Mouse (Mus musculus) kidney, postnatal 0 days (tissue): ENCODE results near the gene Gm37240. TPM values are rescaled to one million over a fixed set of nuclear protein-coding genes. Genes with fewer than 3 reads are reported as not detected.
A peak's percentile ranks its signal among the peaks of the same experiment; 100 is the strongest.

Experiments
- ATAC-seq: fragments of 200-750 bp; cut with Nextera tagmentation; replicated peaks from 2 replicates; pipeline ENCODE4 v1.8.0; 2017; ENCODE audit warnings: low read depth, moderate number of reproducible peaks, moderate TSS enrichment, moderate library complexity; ENCODE audit not compliant: low FRiP score
- DNase-seq: peaks from one replicate; pipeline ENCODE4 v3.0.0-alpha.2; 2016; ENCODE audit warnings: low spot score
- H3K27ac ChIP-seq: fragments of 300-500 bp; sonication (generic); 2 replicates; pipeline ENCODE4 v1.5.1; 2014; ENCODE audit warnings: mild to moderate bottlenecking
- H3K27me3 ChIP-seq: fragments of 300-500 bp; sonication (generic); 2 replicates; pipeline ENCODE4 v1.6.1; 2014; ENCODE audit warnings: low read length, mixed read lengths; ENCODE audit not compliant: insufficient read depth
- H3K36me3 ChIP-seq: fragments of 300-500 bp; sonication (generic); 2 replicates; pipeline ENCODE4 v1.6.1; 2014; ENCODE audit warnings: low read length, mixed read lengths; ENCODE audit not compliant: insufficient read depth
- H3K4me1 ChIP-seq: fragments of 300-500 bp; sonication (generic); replicated peaks from 2 replicates; pipeline ENCODE4 v1.6.1; 2014; ENCODE audit warnings: antibody characterized with exemption, low read length, mixed read lengths; ENCODE audit not compliant: insufficient read depth
- H3K4me2 ChIP-seq: fragments of 300-500 bp; sonication (generic); 2 replicates; pipeline ENCODE4 v1.6.1; 2014; ENCODE audit warnings: mild to moderate bottlenecking, low read length, moderate library complexity, mixed read lengths
- H3K4me3 ChIP-seq: fragments of 300-500 bp; sonication (generic); replicated peaks from 2 replicates; pipeline ENCODE4 v1.5.1; 2014; ENCODE audit warnings: low read depth, low read length
- H3K9ac ChIP-seq: fragments of 300-500 bp; sonication (generic); 2 replicates; pipeline ENCODE4 v1.6.1; 2014; ENCODE audit warnings: low read depth, low read length
- H3K9me3 ChIP-seq: fragments of 300-500 bp; sonication (generic); replicated peaks from 2 replicates; pipeline ENCODE4 v1.6.1; 2016; ENCODE audit warnings: low read length, inconsistent platforms, mixed read lengths
- CTCF ChIP-seq: IDR thresholded peaks from 2 replicates; pipeline ENCODE4 v1.5.1; 2016; ENCODE audit warnings: antibody characterized with exemption, low read depth, mild to moderate bottlenecking, moderate library complexity
- WGBS: fragments of 180-500 bp; shearing (Covaris S2); extraction: QIAGEN DNeasy Blood & Tissue Kit; methylation state at CpG from one replicate; pipeline ENCODE4 v1.1.7; 2014; 5-methylcytosine and 5-hydroxymethylcytosine counted together
- polyA plus RNA-seq: library from polyadenylated mRNA; unstranded; fragments of >200 nt; fragmentation: Nextera tagmentation; extraction: Ambion mirVana; gene quantifications from 2 replicates; pipeline ENCODE4 v1.2.1, GENCODE M21; 2015

The Gm37240 gene
- polyA plus RNA-seq, 1 experiment from 2014 or later = 10.8 TPM

- DNase-seq (no peak), ATAC-seq (no peak)
- H3K9ac ChIP-seq = no peak overlapping the region
- no peaks in the 10 kb centered on the region for H3K36me3 ChIP-seq
- no peak overlapping the region for H3K4me3 ChIP-seq
- no peak overlapping the region for H3K4me2 ChIP-seq
- no peaks in the 10 kb centered on the region for H3K9me3 ChIP-seq
- H3K4me1 ChIP-seq = no peaks in the 10 kb centered on the region
- H3K27me3 ChIP-seq = no peaks in the 10 kb centered on the region
- TF ChIP-seq CTCF = no peak
- 69% methylated on average over 5 of the region's 5 CpGs for WGBS
- no peak overlapping the region for H3K27ac ChIP-seq
Observed at GRCm38 (mm10) chr3:84723996-84724395, 1163.3 kb downstream of the Gm37240 start.

- Histone ChIP-seq H3K27ac (no peak overlapping the region), H3K9me3 (no peaks in the 10 kb centered on the region), H3K4me3 (no peak overlapping the region), H3K36me3 (no peaks in the 10 kb centered on the region), H3K9ac (no peak overlapping the region), H3K4me1 (no peaks in the 10 kb centered on the region), H3K27me3 (no peaks in the 10 kb centered on the region), H3K4me2 (no peak overlapping the region)
- DNase-seq (no peak), ATAC-seq (no peak)
- WGBS = 96% methylated on average over 4 of the region's 4 CpGs
- TF ChIP-seq CTCF = no peak
Observed at GRCm38 (mm10) chr3:84722680-84723079, 1164.6 kb downstream of the Gm37240 start.

GRCm38 (mm10) chr3:84715073-84715768, 1172.1 kb downstream of the Gm37240 start:
- H3K9me3 ChIP-seq = no peaks in the 10 kb centered on the region
- H3K36me3 ChIP-seq = no peaks in the 10 kb centered on the region
- no peak for TF ChIP-seq CTCF
- no peaks in the 10 kb centered on the region for H3K27me3 ChIP-seq
- ATAC-seq (no peak), DNase-seq (no peak)
- WGBS = 92% methylated on average over 15 of the region's 15 CpGs
- H3K4me3 ChIP-seq = no peak overlapping the region
- H3K9ac ChIP-seq = no peak overlapping the region
- H3K27ac ChIP-seq = no peak overlapping the region
- no peak overlapping the region for H3K4me2 ChIP-seq
- H3K4me1 ChIP-seq = no peaks in the 10 kb centered on the region

- no peak overlapping the region for H3K27ac ChIP-seq
- H3K4me3 ChIP-seq = no peak overlapping the region
- peak; percentile 18; the same call in 1 of the 2 replicates for TF ChIP-seq CTCF
- DNase-seq = no peak
- H3K9ac ChIP-seq = no peak overlapping the region
- H3K4me1 ChIP-seq = no peaks in the 10 kb centered on the region
- no peak overlapping the region for H3K4me2 ChIP-seq
- no peaks in the 10 kb centered on the region for H3K9me3 ChIP-seq
- H3K27me3 ChIP-seq = no peaks in the 10 kb centered on the region
- WGBS = 51% methylated on average over 2 of the region's 2 CpGs
- no peak for ATAC-seq
- H3K36me3 ChIP-seq = no peaks in the 10 kb centered on the region
Observed at GRCm38 (mm10) chr3:84712941-84713340, 1174.4 kb downstream of the Gm37240 start.

GRCm38 (mm10) chr3:84710723-84711122, 1176.6 kb downstream of the Gm37240 start:
- H3K36me3 ChIP-seq = no peaks in the 10 kb centered on the region
- H3K9me3 ChIP-seq = no peaks in the 10 kb centered on the region
- H3K4me1 ChIP-seq = no peaks in the 10 kb centered on the region
- DNase-seq (no peak), ATAC-seq (no peak)
- no peak overlapping the region for H3K4me2 ChIP-seq
- no peaks in the 10 kb centered on the region for H3K27me3 ChIP-seq
- no peak overlapping the region for H3K27ac ChIP-seq
- TF ChIP-seq CTCF = no peak
- no peak overlapping the region for H3K4me3 ChIP-seq
- 89% methylated on average over 4 of the region's 4 CpGs for WGBS
- no peak overlapping the region for H3K9ac ChIP-seq

GRCm38 (mm10) chr3:84709967-84710366, 1177.4 kb downstream of the Gm37240 start:
- Histone ChIP-seq H3K27ac (no peak overlapping the region), H3K4me2 (no peak overlapping the region), H3K36me3 (no peaks in the 10 kb centered on the region), H3K9me3 (no peaks in the 10 kb centered on the region), H3K4me3 (no peak overlapping the region), H3K27me3 (no peaks in the 10 kb centered on the region), H3K4me1 (no peaks in the 10 kb centered on the region), H3K9ac (no peak overlapping the region)
- TF ChIP-seq CTCF = no peak
- no peak for ATAC-seq
- 80% methylated on average over 8 of the region's 8 CpGs for WGBS
- DNase-seq = no peak

- TF ChIP-seq CTCF = no peak
- no peak for ATAC-seq
- H3K27ac ChIP-seq = no peak overlapping the region
- WGBS = 79% methylated on average over 8 of the region's 8 CpGs
- H3K4me3 ChIP-seq = no peak overlapping the region
- no peaks in the 10 kb centered on the region for H3K9me3 ChIP-seq
- no peaks in the 10 kb centered on the region for H3K36me3 ChIP-seq
- H3K27me3 ChIP-seq = no peaks in the 10 kb centered on the region
- no peak overlapping the region for H3K9ac ChIP-seq
- no peak overlapping the region for H3K4me2 ChIP-seq
- no peak for DNase-seq
- H3K4me1 ChIP-seq = no peaks in the 10 kb centered on the region
Observed at GRCm38 (mm10) chr3:84709100-84709499, 1178.2 kb downstream of the Gm37240 start.
